Mouse (Mus musculus): ENCODE data around the gene Nsun5. TPM values are rescaled to one million over a fixed set of nuclear protein-coding genes. Genes with fewer than 3 reads are reported as not detected.

The Nsun5 gene
- polyA plus RNA-seq, 1 experiment from 2014 or later = 18.1 TPM

DNA sequence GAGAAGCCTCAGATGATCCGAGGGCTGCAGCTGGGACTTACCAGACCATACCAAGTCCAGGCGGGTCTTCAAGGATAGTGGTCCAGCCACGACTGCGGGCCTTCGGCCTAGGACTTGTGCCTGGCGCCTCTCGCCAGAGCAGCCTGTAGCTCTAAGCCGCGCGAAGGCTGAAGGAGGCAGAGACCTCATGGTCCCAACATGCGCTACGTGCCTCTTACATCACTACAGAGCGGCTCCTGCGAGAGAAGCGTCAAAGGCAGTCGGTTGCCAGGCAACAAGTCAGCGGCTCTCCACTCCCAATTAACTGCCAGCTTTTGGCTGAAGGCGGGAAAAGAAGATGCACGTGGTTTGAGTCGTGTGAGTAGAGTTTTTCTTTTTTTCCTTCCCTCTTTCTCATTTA is 34.9 kb downstream of the Nsun5 start:
- ATAC-seq (ENCODE audit: insufficient number of reproducible peaks, low FRiP score) = no peak
- no peak overlapping the region for H3K4me2 ChIP-seq
- no peak overlapping the region for H3K27ac ChIP-seq (ENCODE audit: poor library complexity, severe bottlenecking)
- 0 out of 2 replicates have a peak, but pooled peaks cover 3% of the 10 kb centered on the region for H3K4me1 ChIP-seq (replicated peaks)
- 36% methylated on average over 20 of the region's 20 CpGs for WGBS
- H3K4me3 ChIP-seq = no peak overlapping the region
- H3K9ac ChIP-seq = no peak overlapping the region
- no peaks in the 10 kb centered on the region for H3K27me3 ChIP-seq (replicated peaks)
- no peaks in the 10 kb centered on the region for H3K9me3 ChIP-seq (replicated peaks)
- H3K36me3 ChIP-seq = peaks cover 5% of the 10 kb centered on the region

DNA sequence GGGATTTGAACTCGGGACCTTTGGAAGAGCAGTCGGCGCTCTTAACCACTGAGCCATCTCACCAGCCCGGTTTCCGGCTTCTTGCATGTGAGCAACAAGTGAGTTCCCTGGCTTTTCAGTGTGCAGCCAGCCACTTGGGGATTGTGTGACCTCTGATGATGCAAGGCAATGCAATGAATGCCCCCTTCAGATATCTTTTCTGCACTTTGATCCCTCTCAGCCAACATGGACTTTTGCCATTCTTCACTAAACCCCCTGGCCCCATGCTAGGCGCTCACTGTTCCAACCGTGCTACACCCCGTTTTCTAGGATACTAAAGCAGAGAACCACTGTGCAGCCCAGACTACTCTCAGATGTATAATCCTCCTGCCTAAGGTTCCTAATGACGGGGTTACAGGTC is 35.7 kb downstream of the Nsun5 start:
- Histone ChIP-seq H3K4me3 (no peak overlapping the region), H3K4me1 (replicated peaks) (0 out of 2 replicates have a peak, but pooled peaks cover 3% of the 10 kb centered on the region), H3K9me3 (replicated peaks) (no peaks in the 10 kb centered on the region), H3K9ac (no peak overlapping the region), H3K27me3 (replicated peaks) (no peaks in the 10 kb centered on the region), H3K27ac (ENCODE audit: poor library complexity, severe bottlenecking) (no peak overlapping the region), H3K36me3 (peaks cover 14% of the 10 kb centered on the region), H3K4me2 (no peak overlapping the region)
- WGBS = 82% methylated on average over 9 of the region's 9 CpGs
- ATAC-seq (ENCODE audit: insufficient number of reproducible peaks, low FRiP score) = no peak

DNA sequence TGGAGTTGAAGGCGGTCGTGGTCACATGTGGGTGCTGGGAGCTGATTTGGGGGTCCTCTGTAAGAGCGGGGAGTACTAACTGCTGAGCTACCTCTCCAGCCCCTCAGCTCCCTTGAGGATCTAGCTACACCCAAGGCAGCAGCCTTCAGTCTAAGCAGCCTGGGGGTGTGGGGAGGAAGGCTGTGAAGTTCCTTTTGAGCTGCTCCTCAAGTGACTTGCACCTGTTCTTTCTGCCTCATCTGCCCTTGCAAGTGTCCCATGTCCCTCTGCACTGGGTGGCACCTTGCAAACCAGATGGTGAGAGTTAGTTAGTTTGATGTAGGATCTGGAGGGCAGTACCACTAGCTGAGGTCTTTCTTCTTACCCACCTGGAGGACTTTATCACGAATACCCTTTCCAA is 38.4 kb downstream of the Nsun5 start:
- ATAC-seq (ENCODE audit: insufficient number of reproducible peaks, low FRiP score) = no peak
- Histone ChIP-seq H3K36me3 (peaks cover 35% of the 10 kb centered on the region), H3K27ac (ENCODE audit: poor library complexity, severe bottlenecking) (no peak overlapping the region), H3K9me3 (replicated peaks) (no peaks in the 10 kb centered on the region), H3K9ac (no peak overlapping the region), H3K27me3 (replicated peaks) (no peaks in the 10 kb centered on the region), H3K4me3 (no peak overlapping the region), H3K4me1 (replicated peaks) (0 out of 2 replicates have a peak, but pooled peaks cover 3% of the 10 kb centered on the region), H3K4me2 (no peak overlapping the region)
- 83% methylated on average over 4 of the region's 4 CpGs for WGBS

DNA sequence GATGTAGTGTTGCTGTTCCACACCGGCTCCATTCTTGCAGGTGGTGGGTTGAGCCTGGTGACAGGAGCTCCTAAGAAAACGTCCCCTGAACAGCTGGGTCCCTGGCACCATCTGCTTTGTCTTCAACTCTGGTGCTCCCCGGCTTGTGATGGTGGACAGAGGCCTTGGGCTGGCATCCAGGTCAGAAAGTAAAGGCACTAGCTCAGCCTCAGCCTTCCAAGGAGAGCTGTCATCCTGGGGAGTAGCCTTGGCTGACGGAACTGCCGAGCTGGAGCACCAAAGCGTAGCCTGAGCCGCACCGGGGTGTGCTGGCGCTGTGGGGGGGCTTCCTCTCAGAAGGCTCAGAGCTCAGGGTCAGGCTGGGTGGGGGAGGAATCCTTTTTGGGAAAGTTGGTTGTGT is 40.5 kb downstream of the Nsun5 start:
- no peak overlapping the region for H3K4me2 ChIP-seq
- peaks cover 56% of the 10 kb centered on the region for H3K36me3 ChIP-seq
- no peaks in the 10 kb centered on the region for H3K9me3 ChIP-seq (replicated peaks)
- no peaks in the 10 kb centered on the region for H3K27me3 ChIP-seq (replicated peaks)
- 83% methylated on average over 9 of the region's 9 CpGs for WGBS
- no peak overlapping the region for H3K9ac ChIP-seq
- no peaks in the 10 kb centered on the region for H3K4me1 ChIP-seq (replicated peaks)
- H3K27ac ChIP-seq (ENCODE audit: poor library complexity, severe bottlenecking) = no peak overlapping the region
- no peak overlapping the region for H3K4me3 ChIP-seq
- ATAC-seq (ENCODE audit: insufficient number of reproducible peaks, low FRiP score) = no peak

Small RNAs within 50 kb of the gene (microRNA-seq; reads per million reads assigned to microRNA genes)
- gene Mir7033 = 1.7 reads per million

Other genes with a start within 250 kb of the Nsun5 start
- 26.8 and 27.2 TPM in 2 replicates for gene Tbl2, start 220.3 kb upstream of the Nsun5 start, polyA plus RNA-seq (2016; fragmentation: Nextera tagmentation; extraction: Ambion mirVana)
- 34.2 and 38.2 TPM in 2 replicates for gene Bcl7b, start 201.7 kb upstream of the Nsun5 start, polyA plus RNA-seq (2016; fragmentation: Nextera tagmentation; extraction: Ambion mirVana)
- gene Baz1b, start 182.7 kb upstream of the Nsun5 start, polyA plus RNA-seq (2016; fragmentation: Nextera tagmentation; extraction: Ambion mirVana) = 37.2 and 38.4 TPM in 2 replicates
- 6.5 and 7.7 TPM in 2 replicates for gene Fzd9, start 118.7 kb upstream of the Nsun5 start, polyA plus RNA-seq (2016; fragmentation: Nextera tagmentation; extraction: Ambion mirVana)
- 0.22 TPM in 1 of 2 replicates, not detected in the other for gene Fkbp6, start 19.9 kb upstream of the Nsun5 start, polyA plus RNA-seq (2016; fragmentation: Nextera tagmentation; extraction: Ambion mirVana)
- not detected in 2 replicates for gene Trim50, start 16.7 kb upstream of the Nsun5 start, polyA plus RNA-seq (2016; fragmentation: Nextera tagmentation; extraction: Ambion mirVana)
- 14.7 and 16.5 TPM in 2 replicates for gene Pom121, start 24.6 kb downstream of the Nsun5 start, polyA plus RNA-seq (2016; fragmentation: Nextera tagmentation; extraction: Ambion mirVana)
- gene Hip1, start 175.2 kb downstream of the Nsun5 start, polyA plus RNA-seq (2016; fragmentation: Nextera tagmentation; extraction: Ambion mirVana) = 44.8 and 45.0 TPM in 2 replicates
- gene Ccl26, start 193.6 kb downstream of the Nsun5 start, polyA plus RNA-seq (2016; fragmentation: Nextera tagmentation; extraction: Ambion mirVana) = not detected in 2 replicates
- gene Ccl24, start 203.1 kb downstream of the Nsun5 start, polyA plus RNA-seq (2016; fragmentation: Nextera tagmentation; extraction: Ambion mirVana) = 0.56 and 0.73 TPM in 2 replicates